Mouse (Mus musculus) ES-E14 (cell line): Measurements from ENCODE around the gene Hist2h2aa1.

Experiments
- CHD2 ChIP-seq: IDR thresholded peaks from 2 replicates; pipeline ENCODE4 v1.6.1; 2014; ENCODE audit warnings: mild to moderate bottlenecking, low read depth, low read length, inconsistent platforms
- HCFC1 ChIP-seq: IDR thresholded peaks from 2 replicates; pipeline ENCODE4 v1.6.1; 2012; ENCODE audit warnings: low read length, inconsistent platforms, borderline replicate concordance; ENCODE audit not compliant: insufficient read depth
- MAFK ChIP-seq: IDR thresholded peaks from 2 replicates; pipeline ENCODE4 v1.6.1; 2014; ENCODE audit warnings: mild to moderate bottlenecking, low read depth, low read length, inconsistent platforms; ENCODE audit not compliant: insufficient read depth
- ZC3H11A ChIP-seq: IDR thresholded peaks from 2 replicates; pipeline ENCODE4 v1.6.1; 2012; ENCODE audit warnings: low read depth, mild to moderate bottlenecking, inconsistent platforms, low read length, borderline replicate concordance
- ZNF384 ChIP-seq: IDR thresholded peaks from 2 replicates; pipeline ENCODE4 v1.6.1; 2012; ENCODE audit warnings: low read depth, low read length, inconsistent platforms

- TF ChIP-seq CHD2 (no peak), MAFK (no peak), HCFC1 (peak; percentile 59; the same call in 1 of the 2 replicates), ZNF384 (peak; percentile 69), ZC3H11A (no peak)
Measured at GRCm38 (mm10) chr3:96262979-96263550, 17.8 kb downstream of the Hist2h2aa1 start, which contains the start of gene Hist2h4.
